15 mouse cellular contexts compared by ENCODE assay signal in the genomic region with DNA sequence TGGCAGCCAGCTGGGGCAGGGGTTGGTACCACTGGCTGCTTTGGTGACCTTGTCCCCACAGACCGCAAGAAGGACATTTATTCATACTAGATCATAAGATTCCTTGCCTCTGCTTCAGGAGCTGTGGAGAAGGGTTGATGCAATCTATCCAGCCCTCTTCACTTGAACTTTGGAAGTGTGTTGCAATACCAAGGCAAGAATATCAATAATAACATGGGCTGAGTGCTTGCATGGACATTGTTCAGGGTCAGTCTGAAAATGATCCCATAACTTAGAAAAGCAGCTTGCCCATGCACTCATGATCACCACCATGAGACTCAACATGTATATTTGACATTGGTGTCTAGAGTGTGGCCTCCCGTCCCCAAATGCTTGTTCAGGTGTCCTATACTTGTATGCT.
"Had no signal": no experiment of that assay in that cellular context is flagged by ENCODE, and none has a peak within 500 bp of the region (broad histone marks: within the 10 kb centered on the region; RNA-seq: fewer than 3 reads in every experiment).

No protein-coding gene starts in this region.

- H3K36me3 ChIP-seq: limb, embryonic 12.5 days; limb, embryonic 15.5 days; lung, embryonic 15.5 days; midbrain, embryonic 13.5 days had no signal

- H3K4me1 ChIP-seq: limb, embryonic 12.5 days; limb, embryonic 15.5 days; lung, embryonic 15.5 days had no signal

- H3K4me2 ChIP-seq: limb, embryonic 12.5 days; limb, embryonic 15.5 days; lung, embryonic 15.5 days; midbrain, embryonic 13.5 days had no signal

- H3K27me3 ChIP-seq: limb, embryonic 15.5 days; lung, embryonic 15.5 days; midbrain, embryonic 13.5 days had no signal

- H3K27ac ChIP-seq: kidney, postnatal 0 days; layer of hippocampus, adult 2 months; limb, embryonic 12.5 days; limb, embryonic 15.5 days; liver, embryonic 14.5 days; lung, embryonic 15.5 days; midbrain, embryonic 13.5 days had no signal

- ATAC-seq: midbrain, embryonic 13.5 days; midbrain, embryonic 16.5 days had no signal

- H3K9me3 ChIP-seq: limb, embryonic 12.5 days; limb, embryonic 15.5 days; lung, embryonic 15.5 days; megakaryocyte, embryonic 14.5 days; midbrain, embryonic 13.5 days had no signal

- DNase-seq: kidney, adult 2 months; kidney, postnatal 25 days; layer of hippocampus, adult 9-11 months; lung, adult 18-20 months; lung, postnatal 10 days; thymus, postnatal 25 days had no signal

- H3K9ac ChIP-seq: limb, embryonic 12.5 days; limb, embryonic 15.5 days; liver, embryonic 14.5 days; lung, embryonic 15.5 days; midbrain, embryonic 13.5 days had no signal

- H3K4me3 ChIP-seq: layer of hippocampus, adult 2 months; limb, embryonic 12.5 days; limb, embryonic 15.5 days; lung, embryonic 15.5 days; megakaryocyte, embryonic 14.5 days; midbrain, embryonic 13.5 days had no signal
